Mouse (Mus musculus): ENCODE data around the gene Dusp1.

DNA sequence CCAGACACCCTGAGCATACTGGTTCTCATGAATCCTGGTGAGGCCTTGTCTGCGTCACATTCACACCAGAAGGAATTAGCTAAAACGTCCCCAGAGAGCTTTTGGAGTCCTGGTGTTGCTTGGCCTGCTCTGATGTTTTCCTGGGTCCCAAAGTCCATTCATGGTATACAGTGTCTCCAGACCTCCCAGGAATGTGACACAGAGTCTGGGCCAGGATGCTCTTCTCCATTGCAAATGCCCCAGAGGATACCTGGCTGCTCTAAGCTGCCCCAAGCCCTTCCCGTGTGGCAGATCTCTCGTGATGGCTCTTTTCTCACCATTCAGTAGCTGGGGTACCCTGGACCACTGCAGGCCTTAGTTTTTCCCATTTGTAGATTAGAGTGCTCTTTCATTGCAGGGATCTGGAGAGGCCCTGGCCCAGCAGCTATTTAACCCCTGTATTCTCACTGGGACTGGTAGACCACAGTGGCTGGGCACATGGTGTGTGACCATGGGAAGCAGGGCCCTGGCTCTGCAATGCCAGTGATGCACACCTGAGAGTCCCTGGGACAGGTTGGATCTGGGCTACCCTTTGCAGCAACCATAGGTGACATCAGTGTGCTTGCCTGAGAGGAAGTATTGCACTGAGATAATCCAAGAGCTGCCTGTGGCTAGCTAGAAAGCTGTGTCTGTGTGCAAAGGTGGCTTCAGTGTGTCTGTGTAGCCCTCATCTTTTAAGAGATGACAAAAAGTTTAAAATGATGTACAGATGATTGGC is 7.8 kb upstream of the Dusp1 start:
- TF ChIP-seq GATA1 (IDR thresholded peaks at IDR 0.05; ENCODE audit: low read length), result no peak
- TF ChIP-seq TAL1 (IDR thresholded peaks at IDR 0.05; ENCODE audit: low read length), result no peak

Data from erythroblast, embryonic 14.5 days (primary cell).